Mouse (Mus musculus) granulocyte monocyte progenitor cell, adult 5-6 weeks (primary cell): ENCODE measurements around the gene Gper1. TPM values are rescaled to one million over a fixed set of nuclear protein-coding genes. Genes with fewer than 3 reads are reported as not detected.
A peak's percentile ranks its signal among the peaks of the same experiment; 100 is the strongest.

Source experiments
- ATAC-seq: replicated peaks from 2 replicates; pipeline ENCODE4 v1.8.0; 2016; ENCODE audit warnings: mild to moderate bottlenecking, moderate TSS enrichment, inconsistent platforms; ENCODE audit not compliant: poor library complexity, severe bottlenecking
- total RNA-seq, 2 experiments: library from RNA; stranded (forward) in 1 of 2; stranded (reverse) in 1 of 2; fragments of 200-712, 200-1000 nt in 1 of 2; fragments of >200 nt in 1 of 2; fragmentation: Nextera tagmentation in 1 of 2; gene quantifications; 2 replicates each; pipeline ENCODE4 v1.2.3; 2014 to 2017

The Gper1 gene
- total RNA-seq, 2 experiments from 2014 or later, result not detected

GRCm38 (mm10) chr5:139440926-139441725, 18.2 kb downstream of the Gper1 start:
- ATAC-seq, result no peak

- no peak for ATAC-seq
Observed at GRCm38 (mm10) chr5:139441726-139442018, 18.7 kb downstream of the Gper1 start.

- no peak for ATAC-seq
Observed at GRCm38 (mm10) chr5:139442428-139442827, 19.5 kb downstream of the Gper1 start.

GRCm38 (mm10) chr5:139442962-139443361, 20.0 kb downstream of the Gper1 start:
- ATAC-seq, result peak; percentile 21; the same call in 1 of the 2 replicates

GRCm38 (mm10) chr5:139445258-139445657, 22.3 kb downstream of the Gper1 start:
- ATAC-seq, result no peak

- no peak for ATAC-seq
Observed at GRCm38 (mm10) chr5:139448025-139448424, 25.1 kb downstream of the Gper1 start.

GRCm38 (mm10) chr5:139449161-139449791, 26.3 kb downstream of the Gper1 start:
- peak; percentile 89 for ATAC-seq

- peak; percentile 57 for ATAC-seq
Observed at GRCm38 (mm10) chr5:139449926-139450325, 27.0 kb downstream of the Gper1 start.

GRCm38 (mm10) chr5:139453031-139453430, 30.1 kb downstream of the Gper1 start:
- no peak for ATAC-seq

- ATAC-seq, result no peak
Observed at GRCm38 (mm10) chr5:139455166-139455565, 32.2 kb downstream of the Gper1 start.

GRCm38 (mm10) chr5:139457241-139457640, 34.3 kb downstream of the Gper1 start:
- no peak for ATAC-seq

- no peak for ATAC-seq
Observed at GRCm38 (mm10) chr5:139459938-139460337, 37.0 kb downstream of the Gper1 start.

GRCm38 (mm10) chr5:139460384-139461067, 37.6 kb downstream of the Gper1 start, which contains the start of gene 3110082I17Rik:
Gene 3110082I17Rik (minus strand): TSS chr5:139460527.
- peak; percentile 98 for ATAC-seq

- ATAC-seq, result no peak
Observed at GRCm38 (mm10) chr5:139464874-139465273, 41.9 kb downstream of the Gper1 start.

GRCm38 (mm10) chr5:139466373-139466772, 43.4 kb downstream of the Gper1 start:
- peak; percentile 43; the same call in 1 of the 2 replicates for ATAC-seq

GRCm38 (mm10) chr5:139466801-139467200, 43.9 kb downstream of the Gper1 start:
- no peak for ATAC-seq

GRCm38 (mm10) chr5:139467998-139468397, 45.0 kb downstream of the Gper1 start:
- ATAC-seq, result no peak

- no peak for ATAC-seq
Observed at GRCm38 (mm10) chr5:139474741-139475140, 51.8 kb downstream of the Gper1 start.
